Mouse (Mus musculus): Measurements from ENCODE around the gene Cops7b. TPM values are rescaled to one million over a fixed set of nuclear protein-coding genes. Genes with fewer than 3 reads are reported as not detected.
A peak's percentile ranks its signal among the peaks of the same experiment; 100 is the strongest.
"Not testable (repeated sequence)": the region's sequence is repeated elsewhere in the genome, so short reads cannot be mapped to it uniquely, and the experiment has no call there.

Gene Cops7b
- total RNA-seq (2012; rRNA removed): 23.6 and 27.4 TPM in 2 replicates

DNA sequence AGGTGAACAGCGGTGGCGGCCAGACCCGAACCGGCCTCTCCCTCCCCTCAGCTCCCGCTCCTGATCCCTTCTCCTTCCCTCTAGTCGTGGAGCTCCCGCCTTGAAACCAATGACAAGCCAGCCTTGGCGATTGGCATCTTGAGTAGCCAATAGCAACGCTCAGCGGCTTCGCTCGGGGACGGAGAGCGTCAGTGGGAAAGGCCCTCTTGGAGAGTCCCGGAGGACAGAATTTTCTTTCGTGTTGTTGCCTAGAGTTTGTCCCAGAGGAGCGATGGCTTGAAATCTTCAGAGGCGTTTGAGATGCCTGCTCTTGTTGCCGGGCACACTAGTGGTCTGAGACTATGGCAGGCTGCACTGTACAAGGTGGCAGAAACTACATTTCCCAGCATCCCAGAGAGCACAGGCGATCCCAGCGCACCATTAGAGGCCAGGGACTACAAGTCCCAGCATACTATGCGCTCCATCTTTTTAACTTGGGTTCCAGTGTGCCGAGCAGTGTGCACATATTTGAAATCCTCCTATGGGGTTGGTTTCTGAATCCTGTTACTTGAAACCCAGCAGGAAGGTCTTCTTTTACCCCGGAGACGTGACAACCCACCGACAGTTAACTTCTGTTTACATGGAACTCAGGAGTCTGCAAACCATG lies at the start of gene Cops7b, which contains the start of gene Pde6d:
Gene Cops7b, plus strand, starts transcription at position 454 of the 646 bp plus-strand sequence.
Gene Pde6d, minus strand, starts transcription at position 179 of the 646 bp plus-strand sequence.
- TF ChIP-seq ZNF384 (IDR thresholded peaks at IDR 0.05; ENCODE audit: low read depth, low read length): no peak
- TF ChIP-seq HCFC1 (IDR thresholded peaks at IDR 0.05; ENCODE audit: borderline replicate concordance, insufficient read depth, low read length): peak; percentile 99
- no peak for TF ChIP-seq MAFK (IDR thresholded peaks at IDR 0.05; ENCODE audit: insufficient read depth, low read depth, low read length)
- no peak for TF ChIP-seq ZC3H11A (IDR thresholded peaks at IDR 0.05; ENCODE audit: borderline replicate concordance, low read depth, low read length)
- peak; percentile 85 for TF ChIP-seq CHD2 (IDR thresholded peaks at IDR 0.05; ENCODE audit: low read depth, low read length)
- in situ Hi-C loops (cut with MboI; ENCODE audit: low sequenced_read_pairs in 2 of 2, unreplicated experiment in 2 of 2): no loop called here
- H3K9ac ChIP-seq (ENCODE audit: insufficient read depth, low read depth, low read length, poor library complexity, severe bottlenecking): peak within 1 kb of the TSS; percentile 92
- H3K4me1 ChIP-seq (ENCODE audit: control insufficient read depth in 2 of 2, insufficient read depth in 2 of 2, low read length in 2 of 2, poor library complexity in 1 of 2): peaks cover 0 to 5% of the 10 kb centered on the region in 2 experiments; a peak in 2 of 4 replicates
- H3K36me3 ChIP-seq (ENCODE audit: control insufficient read depth, insufficient read depth, low read length, poor library complexity, severe bottlenecking): no peaks in the 10 kb centered on the region
- H3K27ac ChIP-seq (ENCODE audit: insufficient read depth, low read depth, low read length, poor library complexity, severe bottlenecking): no peak within 1 kb of the TSS; the same call in 1 of the 2 replicates
- H3K9me3 ChIP-seq (ENCODE audit: control insufficient read depth, insufficient read depth, low read depth, low read length): no peaks in the 10 kb centered on the region
- DNase-seq (ENCODE audit: low read depth, low spot score): peak; percentile 97
- H3K4me3 ChIP-seq (ENCODE audit: insufficient read depth in 1 of 2, low read depth in 1 of 2, low read length in 2 of 2, poor library complexity in 1 of 2, severe bottlenecking in 1 of 2): peak within 1 kb of the TSS; percentile 91 to 98

DNA sequence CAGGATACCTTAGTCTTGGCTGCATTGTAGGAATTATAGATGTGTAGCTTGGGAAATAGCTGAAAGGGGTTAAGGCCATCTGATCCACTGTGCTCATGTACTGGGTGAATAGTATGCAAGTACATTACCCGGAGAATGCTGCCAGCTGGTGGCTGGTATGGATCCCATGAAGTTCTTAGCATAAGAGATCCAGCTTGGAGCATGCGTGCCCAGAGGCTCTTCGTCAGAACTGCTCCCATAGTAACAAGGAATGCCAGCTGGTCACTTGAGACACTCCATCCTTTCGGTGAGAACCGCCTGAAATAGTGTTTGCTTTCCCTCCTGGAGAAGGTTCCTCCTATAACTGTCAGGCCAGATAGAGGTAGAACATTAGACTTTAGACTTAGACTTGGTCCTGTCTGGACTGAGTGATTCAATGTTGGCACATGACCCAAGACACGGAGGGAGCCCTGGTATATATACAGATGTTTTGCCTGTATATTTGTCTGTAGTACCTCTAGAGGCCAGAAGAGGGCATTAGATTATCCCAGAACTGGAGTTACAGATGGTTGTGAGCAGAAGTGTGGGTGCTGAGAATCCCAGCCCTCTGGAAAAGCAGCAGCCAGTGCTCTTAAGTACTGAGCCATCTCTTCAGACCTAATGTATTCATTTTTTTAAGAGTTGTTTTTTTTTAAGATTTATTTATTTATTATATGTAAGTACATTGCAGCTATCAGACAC lies 49.1 kb upstream of the Cops7b start:
- DNase-seq (ENCODE audit: low read depth, low spot score): no peak
- Histone ChIP-seq H3K9me3 (ENCODE audit: control insufficient read depth, insufficient read depth, low read depth, low read length) (no peaks in the 10 kb centered on the region), H3K36me3 (ENCODE audit: control insufficient read depth, insufficient read depth, low read length, poor library complexity, severe bottlenecking) (peaks cover 18% of the 10 kb centered on the region), H3K27ac (ENCODE audit: insufficient read depth, low read depth, low read length, poor library complexity, severe bottlenecking) (no peak overlapping the region), H3K4me1 (ENCODE audit: control insufficient read depth in 2 of 2, insufficient read depth in 2 of 2, low read length in 2 of 2, poor library complexity in 1 of 2) (peaks cover 0 to 7% of the 10 kb centered on the region in 2 experiments; a peak in 1 of 4 replicates), H3K9ac (ENCODE audit: insufficient read depth, low read depth, low read length, poor library complexity, severe bottlenecking) (no peak overlapping the region), H3K4me3 (ENCODE audit: insufficient read depth in 1 of 2, low read depth in 1 of 2, low read length in 2 of 2, poor library complexity in 1 of 2, severe bottlenecking in 1 of 2) (no peak overlapping the region)
- no peak for TF ChIP-seq MAFK (IDR thresholded peaks at IDR 0.05; ENCODE audit: insufficient read depth, low read depth, low read length)
- TF ChIP-seq ZC3H11A (IDR thresholded peaks at IDR 0.05; ENCODE audit: borderline replicate concordance, low read depth, low read length): no peak
- TF ChIP-seq HCFC1 (IDR thresholded peaks at IDR 0.05; ENCODE audit: borderline replicate concordance, insufficient read depth, low read length): no peak
- no peak for TF ChIP-seq ZNF384 (IDR thresholded peaks at IDR 0.05; ENCODE audit: low read depth, low read length)
- TF ChIP-seq CHD2 (IDR thresholded peaks at IDR 0.05; ENCODE audit: low read depth, low read length): no peak
- in situ Hi-C loops (cut with MboI; ENCODE audit: low sequenced_read_pairs in 2 of 2, unreplicated experiment in 2 of 2): no loop called here

DNA sequence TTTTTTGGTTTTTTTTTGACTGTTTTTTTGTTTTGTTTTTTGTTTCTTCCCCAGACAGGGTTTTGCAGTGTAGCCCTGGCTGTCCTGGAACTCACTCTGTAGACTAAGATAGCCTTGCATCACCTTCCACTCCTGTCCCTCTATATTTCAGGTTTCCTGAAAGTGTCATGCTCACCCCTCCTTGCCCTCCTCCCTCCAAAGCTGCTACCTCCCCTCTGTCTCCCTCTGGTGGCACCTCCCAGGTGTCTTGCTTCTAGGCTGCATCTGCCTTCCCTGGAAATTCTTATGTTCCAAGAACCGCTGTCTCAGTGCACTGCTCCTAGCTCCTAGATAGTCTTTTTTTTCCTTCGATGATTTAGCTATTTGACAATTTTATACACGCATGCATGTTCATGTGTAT lies 44.3 kb upstream of the Cops7b start:
- H3K27ac ChIP-seq (ENCODE audit: insufficient read depth, low read depth, low read length, poor library complexity, severe bottlenecking): no peak overlapping the region
- no peak overlapping the region for H3K9ac ChIP-seq (ENCODE audit: insufficient read depth, low read depth, low read length, poor library complexity, severe bottlenecking)
- DNase-seq (ENCODE audit: low read depth, low spot score): no peak
- no peak overlapping the region for H3K4me3 ChIP-seq (ENCODE audit: insufficient read depth in 1 of 2, low read depth in 1 of 2, low read length in 2 of 2, poor library complexity in 1 of 2, severe bottlenecking in 1 of 2)
- 0 out of 4 replicates have a peak, but pooled peaks cover 0 to 7% of the 10 kb centered on the region in 2 experiments for H3K4me1 ChIP-seq (ENCODE audit: control insufficient read depth in 2 of 2, insufficient read depth in 2 of 2, low read length in 2 of 2, poor library complexity in 1 of 2)
- no peaks in the 10 kb centered on the region for H3K9me3 ChIP-seq (ENCODE audit: control insufficient read depth, insufficient read depth, low read depth, low read length)
- TF ChIP-seq ZC3H11A (IDR thresholded peaks at IDR 0.05; ENCODE audit: borderline replicate concordance, low read depth, low read length) (no peak), ZNF384 (IDR thresholded peaks at IDR 0.05; ENCODE audit: low read depth, low read length) (no peak), HCFC1 (IDR thresholded peaks at IDR 0.05; ENCODE audit: borderline replicate concordance, insufficient read depth, low read length) (no peak), MAFK (IDR thresholded peaks at IDR 0.05; ENCODE audit: insufficient read depth, low read depth, low read length) (no peak), CHD2 (IDR thresholded peaks at IDR 0.05; ENCODE audit: low read depth, low read length) (no peak)
- in situ Hi-C loops (cut with MboI; ENCODE audit: low sequenced_read_pairs in 2 of 2, unreplicated experiment in 2 of 2): no loop called here
- peaks cover 4% of the 10 kb centered on the region for H3K36me3 ChIP-seq (ENCODE audit: control insufficient read depth, insufficient read depth, low read length, poor library complexity, severe bottlenecking)

DNA sequence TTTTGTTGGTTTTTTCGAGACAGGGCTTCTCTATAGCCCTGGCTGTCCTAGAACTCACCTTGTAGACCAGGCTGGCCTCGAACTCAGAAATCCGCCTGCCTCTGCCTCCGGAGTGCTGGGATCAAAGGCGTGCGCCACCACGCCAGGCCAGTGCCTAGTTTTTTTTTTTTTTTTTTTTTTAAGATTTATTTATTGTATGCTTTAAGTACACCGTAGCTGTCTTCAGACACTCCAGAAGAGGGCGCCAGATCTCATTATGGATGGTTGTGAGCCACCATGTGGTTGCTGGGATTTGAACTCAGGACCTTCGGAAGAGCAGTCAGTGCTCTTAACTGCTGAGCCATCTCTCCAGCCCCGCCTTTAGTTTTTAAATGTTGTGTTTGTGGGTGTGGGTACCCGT lies 43.1 kb upstream of the Cops7b start:
- H3K4me3 ChIP-seq (ENCODE audit: insufficient read depth in 1 of 2, low read depth in 1 of 2, low read length in 2 of 2, poor library complexity in 1 of 2, severe bottlenecking in 1 of 2); H3K27ac ChIP-seq (ENCODE audit: insufficient read depth, low read depth, low read length, poor library complexity, severe bottlenecking); H3K9me3 ChIP-seq (ENCODE audit: control insufficient read depth, insufficient read depth, low read depth, low read length); H3K9ac ChIP-seq (ENCODE audit: insufficient read depth, low read depth, low read length, poor library complexity, severe bottlenecking); H3K4me1 ChIP-seq (ENCODE audit: control insufficient read depth in 2 of 2, insufficient read depth in 2 of 2, low read length in 2 of 2, poor library complexity in 1 of 2); DNase-seq (ENCODE audit: low read depth, low spot score); H3K36me3 ChIP-seq (ENCODE audit: control insufficient read depth, insufficient read depth, low read length, poor library complexity, severe bottlenecking); in situ Hi-C loops (cut with MboI; ENCODE audit: low sequenced_read_pairs in 2 of 2, unreplicated experiment in 2 of 2): not testable (repeated sequence)
- peak; percentile 63 for TF ChIP-seq ZNF384 (IDR thresholded peaks at IDR 0.05; ENCODE audit: low read depth, low read length)
